Mouse (Mus musculus) embryonic stem cell, embryonic (primary cell): ENCODE results near the gene Pus1.

Experiments
- CTCF ChIA-PET, 4 experiments: fragments of 300-600 bp in 2 of 4; fragments of 350-600 bp in 2 of 4; sonication (Branson Sonifier 250); formaldehyde crosslinking; loops; one replicate each; lab custom pipeline; 2022; ENCODE audit warnings: inconsistent platforms in 2 of 4; lab: Charles Lee
- POLR2A ChIA-PET, 4 experiments: fragments of 300-600 bp in 2 of 4; fragments of 350-600 bp in 2 of 4; sonication (Branson Sonifier 250); formaldehyde crosslinking; loops; one replicate each; lab custom pipeline; 2022; ENCODE audit warnings: antibody characterized with exemption in 4 of 4, inconsistent platforms in 1 of 4; lab: Charles Lee

Pus1 gene

GRCm38 (mm10) chr5:110801036-110801624 is 20.7 kb upstream of the Pus1 start:
- ChIA-PET CTCF (interaction anchor here (1.0 to 6.0 kb wide), 10 partner anchors 9 to 40 kb away, joined by 3 to 39 read pairs (median 4); partner anchors contain the start of gene Ulk1 (in 1 of the 4)), POLR2A (interaction anchor here (0.5 to 22.7 kb wide), 30 partner anchors 8 to 529 kb away, joined by 3 to 589 read pairs (median 5); partner anchors contain the start of genes Ep400 (in 3 of the 4), Hscb (in 3 of the 4), Ulk1 (in 3 of the 4) and Chek2 (in 2 of the 4))

DNA sequence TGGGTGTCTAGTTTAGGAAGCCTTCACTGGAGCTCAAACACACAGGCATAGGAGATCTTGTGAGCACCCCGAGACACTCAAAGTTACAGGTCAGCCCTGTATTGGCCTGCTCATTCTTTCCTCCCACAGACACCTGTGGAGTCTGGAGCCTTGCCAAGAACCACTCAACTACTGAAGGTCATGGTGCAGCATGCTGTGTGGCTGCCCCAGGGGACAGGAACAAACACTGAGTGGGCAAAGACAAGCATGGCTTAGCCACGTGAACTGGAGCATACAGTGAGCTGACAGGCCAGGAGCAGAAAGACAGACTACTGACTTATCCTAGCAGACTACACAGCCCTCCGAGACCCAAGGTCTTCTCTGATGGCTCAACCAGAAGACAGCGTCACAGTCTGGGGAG is 17.2 kb upstream of the Pus1 start:
- POLR2A ChIA-PET, result interaction anchor here (0.6 to 23.9 kb wide), 15 partner anchors 2 to 328 kb away, joined by 3 to 589 read pairs (median 6); partner anchors contain the start of genes Ulk1 (in 3 of the 4), Ep400 (in 2 of the 4), Pus1 (in 2 of the 4) and Ttc28 (in 1 of the 4)
- CTCF ChIA-PET, result interaction anchor here in 2 of 4 experiments (0.6 to 1.5 kb wide), 2 partner anchors 9 kb away, joined by 4 read pairs; no protein-coding TSS in a partner anchor

DNA sequence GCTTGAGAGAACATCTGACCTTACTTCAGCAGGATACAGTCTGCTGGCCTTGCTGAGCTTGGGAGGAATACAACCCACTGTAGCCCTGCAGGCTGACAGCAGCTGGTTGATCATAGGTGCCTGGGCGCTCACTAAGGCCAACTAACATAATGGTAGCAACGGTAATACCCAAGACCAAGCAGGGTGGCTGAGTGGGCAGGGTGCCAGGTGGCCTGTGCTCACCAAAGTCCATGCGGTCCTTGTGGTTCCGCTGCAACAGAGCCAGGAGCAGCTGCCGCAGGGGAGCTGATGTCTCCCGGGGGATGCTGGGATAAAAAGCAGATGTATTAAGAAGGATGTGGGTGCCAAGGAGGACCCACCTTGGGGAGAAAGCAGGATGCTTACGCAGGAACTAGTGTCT is 13.9 kb upstream of the Pus1 start:
- POLR2A ChIA-PET, result interaction anchor here in 3 of 4 experiments (0.7 to 23.9 kb wide), 11 partner anchors 4 to 60 kb away, joined by 3 to 589 read pairs (median 134); partner anchors contain the start of genes Pus1 (in 2 of the 3), Ulk1 (in 2 of the 3) and Ep400 (in 1 of the 3)

DNA sequence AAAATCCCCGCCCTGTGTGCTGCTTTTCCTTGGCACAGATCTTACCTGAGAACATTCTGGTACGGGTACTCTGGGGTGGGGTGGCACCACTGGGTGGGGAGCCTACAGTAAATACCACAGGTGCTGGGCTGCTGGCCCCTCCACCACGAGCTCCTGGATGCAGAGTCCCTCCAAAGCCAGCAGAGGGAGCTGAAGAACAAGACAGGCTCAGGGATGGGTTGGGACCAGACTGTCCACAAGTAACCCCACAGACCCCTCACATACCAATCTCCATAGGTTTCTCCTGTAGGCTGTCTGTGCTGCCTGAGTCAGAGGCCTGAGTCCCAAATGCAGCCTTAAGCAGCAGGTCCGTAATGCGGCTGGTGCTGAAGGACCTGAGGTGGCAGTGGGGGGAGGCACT is 8.2 kb upstream of the Pus1 start:
- CTCF ChIA-PET, result interaction anchor here (0.5 to 4.6 kb wide), 56 partner anchors 9 to 1341 kb away, joined by 3 to 39 read pairs (median 4); partner anchors contain the start of genes Chek2 (in 3 of the 4), Hscb (in 2 of the 4), Ddx51 (in 1 of the 4) and Ep400 (in 1 of the 4)
- POLR2A ChIA-PET, result interaction anchor here (0.6 to 23.9 kb wide), 29 partner anchors 0 to 91 kb away, joined by 3 to 589 read pairs (median 6); partner anchors contain the start of genes Ulk1 (in 4 of the 4), Ep400 (in 3 of the 4), Pus1 (in 2 of the 4) and Chek2 (in 1 of the 4)

More for the DNA sequence above, 13.9 kb upstream of the Pus1 start:
- CTCF ChIA-PET, result interaction anchor here in 2 of 4 experiments (0.7 to 1.2 kb wide), 2 partner anchors 10 to 46 kb away, joined by 3 to 5 read pairs; no protein-coding TSS in a partner anchor

- ChIA-PET CTCF (interaction anchor here (0.5 to 4.6 kb wide), 7 partner anchors 10 to 362 kb away, joined by 3 to 39 read pairs (median 4); partner anchors contain the start of genes Chek2 (in 1 of the 4) and Hscb (in 1 of the 4)), POLR2A (interaction anchor here (0.5 to 23.9 kb wide), 20 partner anchors 9 to 129 kb away, joined by 3 to 589 read pairs (median 4); partner anchors contain the start of genes Ulk1 (in 3 of the 4) and Ep400 (in 2 of the 4))
Measured at GRCm38 (mm10) chr5:110786081-110786835, 5.8 kb upstream of the Pus1 start.

DNA sequence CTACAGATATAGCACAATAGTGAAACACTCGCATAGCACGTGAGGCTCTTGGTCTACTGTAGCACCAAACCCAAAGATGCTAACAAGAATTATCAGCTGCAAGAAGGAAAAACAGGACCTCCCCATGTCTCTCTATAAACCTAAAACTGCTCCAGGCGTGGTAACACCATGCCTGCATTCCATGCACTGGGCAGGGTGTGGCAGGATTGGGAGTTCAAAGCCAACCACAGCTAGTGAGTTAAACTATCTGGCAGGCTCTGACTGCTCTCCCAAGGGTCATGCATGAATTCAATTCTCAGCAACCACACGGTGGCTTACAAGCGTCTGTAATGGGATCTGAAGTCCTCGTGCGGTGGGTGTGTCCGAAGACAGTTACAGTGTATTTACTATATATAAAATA is 2.7 kb upstream of the Pus1 start:
- POLR2A ChIA-PET, result interaction anchor here in 3 of 4 experiments (0.5 to 23.9 kb wide), 7 partner anchors 12 to 60 kb away, joined by 3 to 589 read pairs (median 4); partner anchors contain the start of genes Ep400 (in 3 of the 3) and Ulk1 (in 1 of the 3)
- CTCF ChIA-PET, result interaction anchor here in 2 of 4 experiments (0.5 to 1.4 kb wide), 2 partner anchors 12 to 1611 kb away, joined by 3 to 5 read pairs; no protein-coding TSS in a partner anchor

DNA sequence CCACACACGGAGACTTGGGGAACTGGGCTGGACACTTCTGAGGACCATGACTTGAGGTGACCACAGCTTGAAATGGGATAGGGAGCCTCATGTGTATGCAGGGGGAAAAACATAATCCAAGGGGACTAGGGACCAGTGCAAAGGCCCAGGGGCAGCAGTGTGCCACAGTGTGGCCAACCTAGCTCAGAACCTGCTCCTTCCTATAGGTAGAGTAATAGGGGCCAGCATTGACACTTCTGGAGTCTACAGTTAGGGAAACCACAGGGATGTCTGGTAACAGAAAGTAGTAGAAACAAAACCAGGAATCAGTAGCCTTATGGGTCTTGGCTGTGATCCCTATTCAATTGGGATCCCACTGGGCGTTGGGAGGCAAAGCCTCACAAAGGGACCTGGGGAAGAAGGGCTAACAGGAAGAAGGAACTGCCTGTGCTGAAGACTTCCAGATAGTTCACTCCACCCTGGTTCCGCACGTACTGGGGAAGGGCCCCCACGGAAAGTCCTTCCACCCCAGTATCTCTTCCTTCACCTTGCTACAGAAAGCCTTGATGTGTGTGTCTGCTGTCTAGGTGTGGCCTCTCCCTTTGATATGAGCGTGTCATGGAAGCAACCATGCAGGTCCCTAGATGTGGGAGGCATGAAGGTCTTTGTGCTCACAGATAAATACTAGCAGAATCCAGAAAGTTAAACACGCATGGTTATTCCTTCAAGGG is 1.2 kb upstream of the Pus1 start:
- POLR2A ChIA-PET, result interaction anchor here in 3 of 4 experiments (0.7 to 23.9 kb wide), 12 partner anchors 11 to 123 kb away, joined by 3 to 589 read pairs (median 4); partner anchors contain the start of genes Ep400 (in 3 of the 3) and Ulk1 (in 2 of the 3)
- CTCF ChIA-PET, result interaction anchor here in 1 of 4 experiments (0.5 kb wide), 1 partner anchor 58 kb away, joined by 4 read pairs; the partner anchor contains the start of genes Chek2 and Hscb

GRCm38 (mm10) chr5:110780761-110781528 is 486 bp upstream of the Pus1 start:
- CTCF ChIA-PET, result interaction anchor here in 1 of 4 experiments (1.4 kb wide), 1 partner anchor 10 kb away, joined by 8 read pairs; the partner anchor contains the start of gene Ep400
- POLR2A ChIA-PET, result interaction anchor here in 3 of 4 experiments (0.6 to 23.9 kb wide), 17 partner anchors 8 to 122 kb away, joined by 3 to 589 read pairs (median 4); partner anchors contain the start of genes Ep400 (in 3 of the 3) and Ulk1 (in 2 of the 3)

- CTCF ChIA-PET, result interaction anchor here in 3 of 4 experiments (1.2 to 1.4 kb wide), 4 partner anchors 8 to 9 kb away, joined by 3 to 8 read pairs (median 6); partner anchors contain the start of gene Ep400 (in 3 of the 3)
- POLR2A ChIA-PET, result interaction anchor here in 3 of 4 experiments (0.5 to 23.9 kb wide), 12 partner anchors 9 to 136 kb away, joined by 3 to 589 read pairs (median 6); partner anchors contain the start of genes Ep400 (in 2 of the 3) and Ulk1 (in 2 of the 3)
Measured at GRCm38 (mm10) chr5:110779276-110779997, 1.0 kb downstream of the Pus1 start.

GRCm38 (mm10) chr5:110778263-110778662 is 2.2 kb downstream of the Pus1 start:
- POLR2A ChIA-PET, result interaction anchor here in 3 of 4 experiments (1.0 to 23.9 kb wide), 7 partner anchors 8 to 28 kb away, joined by 3 to 589 read pairs (median 9); partner anchors contain the start of genes Ep400 (in 2 of the 3) and Ulk1 (in 1 of the 3)
- CTCF ChIA-PET, result interaction anchor here in 2 of 4 experiments (0.5 to 1.2 kb wide), 3 partner anchors 8 to 62 kb away, joined by 3 to 5 read pairs (median 3); partner anchors contain the start of genes Chek2 (in 1 of the 2), Ep400 (in 1 of the 2) and Hscb (in 1 of the 2)

DNA sequence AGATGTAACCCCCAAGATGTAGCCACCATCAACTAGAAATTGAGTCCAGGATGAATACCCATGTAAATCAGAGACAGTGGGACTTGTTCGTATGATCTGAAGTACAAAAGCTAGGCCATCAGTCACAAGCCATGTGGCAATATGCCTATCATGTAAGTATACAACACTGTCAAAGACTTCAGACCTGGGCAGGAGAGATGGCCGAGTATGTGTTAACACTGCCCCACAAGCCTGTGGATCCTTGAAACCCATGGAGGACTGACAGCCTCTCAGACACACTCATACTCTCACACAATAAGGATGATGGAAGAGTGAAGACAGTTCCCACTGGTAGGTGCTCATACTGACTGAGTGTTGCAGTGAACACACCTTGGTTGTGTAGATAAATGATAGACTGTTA is 4.3 kb downstream of the Pus1 start:
- ChIA-PET CTCF (no interaction called here), POLR2A (interaction anchor here in 2 of 4 experiments (0.6 to 2.5 kb wide), 4 partner anchors 11 to 34 kb away, joined by 3 to 8 read pairs (median 5); partner anchors contain the start of gene Ulk1 (in 1 of the 2))

DNA sequence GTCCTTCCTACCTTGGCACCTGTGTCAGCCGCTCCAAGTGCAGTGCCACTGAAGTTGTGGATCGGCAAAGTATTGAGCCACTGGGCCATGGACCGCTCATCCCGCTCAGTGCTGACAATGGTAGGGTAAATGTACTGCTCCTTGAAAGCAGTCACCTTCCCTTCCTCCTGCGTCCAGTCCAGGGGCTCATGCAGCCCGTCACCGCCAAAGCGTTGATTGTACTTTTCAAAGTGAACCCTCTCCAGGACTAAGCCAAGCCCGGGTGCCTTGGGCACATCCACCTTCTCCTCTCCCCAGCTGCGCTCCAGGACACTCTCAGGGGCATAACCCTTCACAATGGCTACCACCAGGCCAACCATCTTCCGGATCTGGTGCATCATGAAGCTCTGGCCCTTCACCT is 5.9 kb downstream of the Pus1 start:
- CTCF ChIA-PET, result interaction anchor here in 3 of 4 experiments (0.6 to 1.2 kb wide), 3 partner anchors 14 to 67 kb away, joined by 3 to 4 read pairs (median 4); no protein-coding TSS in a partner anchor
- POLR2A ChIA-PET, result interaction anchor here in 2 of 4 experiments (0.6 to 2.5 kb wide), 12 partner anchors 9 to 202 kb away, joined by 3 to 8 read pairs (median 4); partner anchors contain the start of gene Ulk1 (in 1 of the 2)

- ChIA-PET CTCF (interaction anchor here (0.6 to 1.0 kb wide), 5 partner anchors 14 to 38 kb away, joined by 3 to 10 read pairs (median 3); no protein-coding TSS in a partner anchor), POLR2A (interaction anchor here (0.6 to 5.8 kb wide), 11 partner anchors 13 to 337 kb away, joined by 3 to 105 read pairs (median 8); partner anchors contain the start of gene Ulk1 (in 2 of the 4))
Measured at GRCm38 (mm10) chr5:110772945-110773344, 7.5 kb downstream of the Pus1 start.

DNA sequence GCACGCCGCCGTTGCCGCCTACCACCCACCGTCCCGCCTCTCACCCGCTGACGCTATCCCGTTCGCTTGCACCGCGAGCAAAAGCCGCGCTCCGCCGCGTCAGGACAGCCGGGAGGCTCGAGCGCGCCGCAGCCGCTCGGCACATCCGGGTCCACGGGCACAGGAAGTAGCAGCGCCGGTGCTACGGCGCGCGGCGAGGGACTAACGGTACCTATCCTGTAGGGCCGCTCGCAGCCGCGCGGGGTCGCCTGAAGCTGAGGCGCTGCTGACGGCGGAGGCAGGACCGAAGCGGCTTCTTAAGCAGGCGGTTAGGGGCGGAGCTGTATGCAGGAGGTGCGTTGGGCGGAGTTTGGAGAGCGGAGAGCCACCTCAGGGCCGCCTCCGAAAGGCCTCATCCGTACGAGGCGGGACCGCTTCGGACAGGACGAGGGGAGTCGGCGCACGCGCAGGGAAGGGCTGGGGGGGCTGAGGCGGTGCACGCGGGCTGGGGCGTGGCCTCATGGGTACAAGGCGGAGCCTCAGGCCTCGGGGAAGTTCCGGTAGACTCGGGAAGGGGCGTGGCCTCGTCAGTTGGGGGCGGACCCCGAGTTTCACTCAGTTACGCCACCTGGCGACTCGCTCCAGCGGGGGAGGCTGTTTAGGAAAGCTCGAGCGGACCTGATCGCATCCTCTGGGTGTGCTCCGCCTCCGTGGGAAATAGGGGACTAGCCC is 9.9 kb downstream of the Pus1 start, which contains the start of gene Ep400:
Gene Ep400 (minus strand): TSS at position 270 of the 711 bp plus-strand sequence.
- ChIA-PET POLR2A (interaction anchor here (0.6 to 6.6 kb wide), 93 partner anchors 8 to 1511 kb away, joined by 3 to 105 read pairs (median 5); partner anchors contain the start of genes Ddx51 (in 3 of the 4), Noc4l (in 3 of the 4), Pus1 (in 3 of the 4) and Pxmp2 (in 3 of the 4)), CTCF (interaction anchor here (0.6 to 2.7 kb wide), 32 partner anchors 8 to 499 kb away, joined by 3 to 22 read pairs (median 4); partner anchors contain the start of genes Chek2 (in 2 of the 4), Fbrsl1 (in 1 of the 4), Galnt9 (in 1 of the 4) and Hscb (in 1 of the 4))
